Mouse (Mus musculus): ENCODE results near the gene Smg7.

DNA sequence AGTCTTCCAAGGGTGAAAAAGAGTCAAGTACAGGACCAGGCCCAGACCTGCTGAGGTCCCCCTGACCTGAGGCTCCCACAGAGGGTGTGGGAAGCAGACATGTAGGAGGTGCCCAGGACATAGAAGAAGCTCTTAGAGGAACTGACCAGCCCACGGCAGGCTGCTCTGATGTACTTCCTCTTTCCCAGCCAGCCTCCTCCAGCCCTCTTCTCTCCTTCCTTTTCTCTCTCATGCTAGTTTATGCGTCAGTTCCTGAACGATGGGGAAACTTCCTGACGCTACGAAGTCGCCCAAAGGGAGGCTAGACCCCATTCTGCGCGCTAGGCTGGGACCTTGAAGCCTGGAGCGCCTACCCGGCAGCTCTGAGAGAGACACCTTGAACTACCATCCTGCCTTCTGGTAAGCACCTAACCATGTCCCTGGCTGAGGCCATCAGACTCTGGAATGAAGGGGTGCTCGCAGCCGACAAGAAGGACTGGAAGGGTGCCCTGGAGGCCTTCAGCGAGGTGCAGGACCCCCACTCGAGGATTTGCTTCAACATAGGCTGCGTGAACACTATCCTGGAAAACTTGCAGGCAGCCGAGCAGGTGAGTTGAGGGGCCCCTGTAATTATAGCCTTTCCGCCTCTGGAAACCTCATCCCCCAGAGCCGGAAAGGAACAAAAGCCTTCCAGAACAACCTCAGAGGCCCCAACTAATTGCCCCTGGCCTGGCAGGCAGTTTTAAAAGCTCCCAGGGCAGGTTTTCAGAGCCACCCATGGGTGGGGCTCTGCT is 94.6 kb downstream of the Smg7 start:
- no peak for TF ChIP-seq EP300 (IDR thresholded peaks at IDR 0.05; ENCODE audit: low read depth)
- no peak for TF ChIP-seq CTCF (IDR thresholded peaks at IDR 0.05; ENCODE audit: low read depth)
